Mouse (Mus musculus) hindbrain, embryonic 15.5 days (tissue): ENCODE data around the gene Trim69. TPM values are rescaled to one million over a fixed set of nuclear protein-coding genes. Genes with fewer than 3 reads are reported as not detected.

Experiments
- ATAC-seq: fragments of 200-750 bp; cut with Nextera tagmentation; 2 replicates; pipeline ENCODE4 v1.8.0; 2017; ENCODE audit warnings: low read depth, moderate number of reproducible peaks, moderate TSS enrichment; ENCODE audit not compliant: low FRiP score
- H3K27ac ChIP-seq: fragments of 300-500 bp; sonication (generic); replicated peaks from 2 replicates; pipeline ENCODE4 v1.5.1; 2015; ENCODE audit warnings: mild to moderate bottlenecking, inconsistent platforms
- H3K27me3 ChIP-seq: fragments of 300-500 bp; sonication (generic); 2 replicates; pipeline ENCODE4 v1.6.1; 2015; ENCODE audit warnings: control low read depth, inconsistent platforms
- H3K36me3 ChIP-seq: fragments of 300-500 bp; sonication (generic); 2 replicates; pipeline ENCODE4 v1.6.1; 2015; ENCODE audit warnings: control low read depth, inconsistent platforms
- H3K4me1 ChIP-seq: fragments of 300-500 bp; sonication (generic); replicated peaks from 2 replicates; pipeline ENCODE4 v1.6.1; 2015; ENCODE audit warnings: control low read depth, inconsistent platforms
- H3K4me2 ChIP-seq: fragments of 300-500 bp; sonication (generic); 2 replicates; pipeline ENCODE4 v1.6.1; 2015; ENCODE audit warnings: moderate library complexity, mild to moderate bottlenecking, inconsistent platforms
- H3K4me3 ChIP-seq: fragments of 300-500 bp; sonication (generic); 2 replicates; pipeline ENCODE4 v1.5.1; 2015; ENCODE audit warnings: mild to moderate bottlenecking, inconsistent platforms
- H3K9ac ChIP-seq: fragments of 300-500 bp; sonication (generic); 2 replicates; pipeline ENCODE4 v1.6.1; 2015; ENCODE audit warnings: inconsistent platforms
- H3K9me3 ChIP-seq: fragments of 300-500 bp; sonication (generic); 2 replicates; pipeline ENCODE4 v1.6.1; 2016; ENCODE audit warnings: control low read depth, inconsistent platforms
- WGBS: fragments of 180-500 bp; shearing (Covaris S2); methylation state at CpG from one replicate; pipeline ENCODE4 v1.1.7; 2015; 5-methylcytosine and 5-hydroxymethylcytosine counted together
- polyA plus RNA-seq: library from polyadenylated mRNA; unstranded; fragments of >200 nt; fragmentation: Nextera tagmentation; extraction: Ambion mirVana; gene quantifications from 2 replicates; pipeline ENCODE4 v1.2.1, GENCODE M21; 2015

Gene Trim69
- polyA plus RNA-seq, 1 experiment from 2014 or later = not detected

- Histone ChIP-seq H3K9me3 (no peaks in the 10 kb centered on the region), H3K27me3 (no peaks in the 10 kb centered on the region), H3K4me2 (no peak overlapping the region), H3K27ac (no peak overlapping the region), H3K4me3 (no peak overlapping the region), H3K36me3 (no peaks in the 10 kb centered on the region), H3K4me1 (0 out of 2 replicates have a peak, but pooled peaks cover 7% of the 10 kb centered on the region), H3K9ac (no peak overlapping the region)
- 89% methylated on average over 3 of the region's 3 CpGs for WGBS
- ATAC-seq = no peak
Observed at GRCm38 (mm10) chr2:122143111-122143510, 17.4 kb upstream of the Trim69 start.

GRCm38 (mm10) chr2:122145756-122146155, 14.7 kb upstream of the Trim69 start:
- H3K9me3 ChIP-seq = no peaks in the 10 kb centered on the region
- no peak overlapping the region for H3K9ac ChIP-seq
- no peak overlapping the region for H3K27ac ChIP-seq
- 72% methylated on average over 4 of the region's 4 CpGs for WGBS
- H3K4me3 ChIP-seq = no peak overlapping the region
- H3K27me3 ChIP-seq = no peaks in the 10 kb centered on the region
- no peak for ATAC-seq
- no peak overlapping the region for H3K4me2 ChIP-seq
- H3K36me3 ChIP-seq = no peaks in the 10 kb centered on the region
- 0 out of 2 replicates have a peak, but pooled peaks cover 13% of the 10 kb centered on the region for H3K4me1 ChIP-seq

GRCm38 (mm10) chr2:122146687-122147086, 13.8 kb upstream of the Trim69 start:
- Histone ChIP-seq H3K27ac (0 out of 2 replicates have a peak overlapping the region, but pooled peaks have one; percentile 2), H3K27me3 (no peaks in the 10 kb centered on the region), H3K9ac (no peak overlapping the region), H3K9me3 (no peaks in the 10 kb centered on the region), H3K4me1 (0 out of 2 replicates have a peak, but pooled peaks cover 13% of the 10 kb centered on the region), H3K4me3 (no peak overlapping the region), H3K4me2 (peak overlapping the region; percentile 91; the same call in 1 of the 2 replicates), H3K36me3 (no peaks in the 10 kb centered on the region)
- 68% methylated on average over 6 of the region's 6 CpGs for WGBS
- no peak for ATAC-seq

- peak; percentile 97 for ATAC-seq
- peak within 1 kb of the TSS; percentile 57 for H3K4me3 ChIP-seq
- H3K36me3 ChIP-seq = no peaks in the 10 kb centered on the region
- peak within 1 kb of the TSS; percentile 55 for H3K27ac ChIP-seq
- peak within 1 kb of the TSS; percentile 65 for H3K9ac ChIP-seq
- 0 out of 2 replicates have a peak, but pooled peaks cover 13% of the 10 kb centered on the region for H3K4me1 ChIP-seq
- peak within 1 kb of the TSS; percentile 91 for H3K4me2 ChIP-seq
- H3K27me3 ChIP-seq = no peaks in the 10 kb centered on the region
- no peaks in the 10 kb centered on the region for H3K9me3 ChIP-seq
- WGBS = under 1% methylated on average over 40 of the region's 40 CpGs
Observed at GRCm38 (mm10) chr2:122147508-122148241, 12.8 kb upstream of the Trim69 start, which contains the start of gene B2m. Gene B2m, plus strand, starts transcription at chr2:122147686.

- Histone ChIP-seq H3K4me3 (peak overlapping the region; percentile 57), H3K9me3 (no peaks in the 10 kb centered on the region), H3K4me1 (0 out of 2 replicates have a peak, but pooled peaks cover 13% of the 10 kb centered on the region), H3K9ac (peak overlapping the region; percentile 65), H3K27ac (peak overlapping the region; percentile 55; the same call in 1 of the 2 replicates), H3K27me3 (no peaks in the 10 kb centered on the region), H3K4me2 (peak overlapping the region; percentile 91), H3K36me3 (no peaks in the 10 kb centered on the region)
- WGBS = 33% methylated on average over 18 of the region's 18 CpGs
- no peak for ATAC-seq
Observed at GRCm38 (mm10) chr2:122148242-122148917, 12.1 kb upstream of the Trim69 start.

GRCm38 (mm10) chr2:122149316-122149715, 11.2 kb upstream of the Trim69 start:
- Histone ChIP-seq H3K27me3 (no peaks in the 10 kb centered on the region), H3K9ac (no peak overlapping the region), H3K4me2 (peak overlapping the region; percentile 91; the same call in 1 of the 2 replicates), H3K9me3 (no peaks in the 10 kb centered on the region), H3K36me3 (no peaks in the 10 kb centered on the region), H3K4me1 (0 out of 2 replicates have a peak, but pooled peaks cover 13% of the 10 kb centered on the region), H3K27ac (no peak overlapping the region), H3K4me3 (no peak overlapping the region)
- WGBS = 89% methylated on average over 6 of the region's 6 CpGs
- no peak for ATAC-seq

GRCm38 (mm10) chr2:122149716-122150115, 10.8 kb upstream of the Trim69 start:
- Histone ChIP-seq H3K4me3 (no peak overlapping the region), H3K9ac (no peak overlapping the region), H3K36me3 (no peaks in the 10 kb centered on the region), H3K4me2 (no peak overlapping the region), H3K27me3 (no peaks in the 10 kb centered on the region), H3K27ac (no peak overlapping the region), H3K4me1 (0 out of 2 replicates have a peak, but pooled peaks cover 13% of the 10 kb centered on the region), H3K9me3 (no peaks in the 10 kb centered on the region)
- ATAC-seq = no peak
- 90% methylated on average over 3 of the region's 3 CpGs for WGBS

- Histone ChIP-seq H3K27ac (no peak overlapping the region), H3K9me3 (no peaks in the 10 kb centered on the region), H3K4me3 (no peak overlapping the region), H3K4me2 (no peak overlapping the region), H3K9ac (no peak overlapping the region), H3K27me3 (no peaks in the 10 kb centered on the region), H3K4me1 (0 out of 2 replicates have a peak, but pooled peaks cover 13% of the 10 kb centered on the region), H3K36me3 (no peaks in the 10 kb centered on the region)
- WGBS = 89% methylated on average over 1 of the region's 1 CpGs
- no peak for ATAC-seq
Observed at GRCm38 (mm10) chr2:122151221-122151620, 9.3 kb upstream of the Trim69 start.

GRCm38 (mm10) chr2:122152850-122153249, 7.7 kb upstream of the Trim69 start:
- Histone ChIP-seq H3K27ac (no peak overlapping the region), H3K4me1 (0 out of 2 replicates have a peak, but pooled peaks cover 9% of the 10 kb centered on the region), H3K4me2 (no peak overlapping the region), H3K9ac (no peak overlapping the region), H3K27me3 (no peaks in the 10 kb centered on the region), H3K36me3 (no peaks in the 10 kb centered on the region), H3K4me3 (no peak overlapping the region), H3K9me3 (no peaks in the 10 kb centered on the region)
- 88% methylated on average over 3 of the region's 3 CpGs for WGBS
- no peak for ATAC-seq

GRCm38 (mm10) chr2:122153681-122154365, 6.7 kb upstream of the Trim69 start:
- ATAC-seq = no peak
- no peak overlapping the region for H3K4me3 ChIP-seq
- 92% methylated on average over 7 of the region's 7 CpGs for WGBS

GRCm38 (mm10) chr2:122154479-122154878, 6.0 kb upstream of the Trim69 start:
- WGBS = 90% methylated on average over 2 of the region's 2 CpGs

More at GRCm38 (mm10) chr2:122153681-122154365, 6.7 kb upstream of the Trim69 start:
- no peaks in the 10 kb centered on the region for H3K4me1 ChIP-seq
- H3K36me3 ChIP-seq = no peaks in the 10 kb centered on the region
- H3K27ac ChIP-seq = no peak overlapping the region
- no peaks in the 10 kb centered on the region for H3K27me3 ChIP-seq
- H3K9ac ChIP-seq = no peak overlapping the region
- H3K9me3 ChIP-seq = no peaks in the 10 kb centered on the region
- H3K4me2 ChIP-seq = no peak overlapping the region

More at GRCm38 (mm10) chr2:122154479-122154878, 6.0 kb upstream of the Trim69 start:
- H3K4me2 ChIP-seq = no peak overlapping the region
- H3K9ac ChIP-seq = no peak overlapping the region
- ATAC-seq = no peak
- no peak overlapping the region for H3K27ac ChIP-seq
- H3K27me3 ChIP-seq = no peaks in the 10 kb centered on the region
- H3K4me1 ChIP-seq = no peaks in the 10 kb centered on the region
- no peaks in the 10 kb centered on the region for H3K36me3 ChIP-seq
- no peaks in the 10 kb centered on the region for H3K9me3 ChIP-seq
- no peak overlapping the region for H3K4me3 ChIP-seq
